Mouse (Mus musculus): ENCODE measurements around the gene Nav2.

The Nav2 gene

GRCm38 (mm10) chr7:49553236-49553981, 644.9 kb downstream of the Nav2 start:
- CTCF ChIA-PET: no interaction called here

DNA sequence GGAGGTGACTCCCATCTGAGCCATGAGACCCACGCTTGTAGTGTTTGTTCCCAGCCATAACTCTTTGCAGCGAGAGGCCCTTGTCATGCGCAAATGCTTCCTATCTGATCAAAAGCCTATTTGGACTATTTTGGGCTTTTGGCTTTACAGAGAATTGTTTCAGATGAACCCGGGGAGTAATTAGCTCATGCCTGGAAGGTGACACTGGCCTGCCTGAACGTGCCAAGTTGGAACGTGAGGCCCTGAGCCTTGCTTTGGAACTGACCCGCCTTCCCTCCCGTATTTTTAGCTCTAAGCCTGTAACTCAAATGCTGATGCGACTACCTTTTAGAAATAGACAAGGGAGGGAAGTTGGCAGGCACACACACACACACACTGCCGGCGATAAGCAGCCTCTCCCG, 649.7 kb downstream of the Nav2 start:
- CTCF ChIA-PET: no interaction called here

DNA sequence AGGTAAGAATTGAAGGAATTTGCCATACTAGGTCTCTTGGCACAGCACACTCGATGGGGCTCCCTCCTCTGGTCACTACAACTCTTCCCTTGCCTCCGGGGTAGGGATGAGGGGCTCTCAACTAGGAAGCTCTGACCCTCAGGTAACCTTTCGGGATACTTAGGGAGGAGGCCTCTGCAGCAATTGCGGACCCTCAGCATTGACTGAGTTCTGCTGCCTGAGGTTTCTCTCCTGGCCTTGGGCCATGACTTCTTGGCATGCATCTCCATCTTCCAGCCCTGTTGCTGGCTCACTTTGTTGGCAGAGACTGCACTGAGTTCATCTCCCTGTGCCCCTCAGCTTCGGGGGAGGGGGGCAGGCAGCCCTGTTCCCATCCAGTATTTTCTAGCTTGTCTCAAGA, 650.4 kb downstream of the Nav2 start:
- CTCF ChIA-PET: no interaction called here

- CTCF ChIA-PET: no interaction called here
Observed at GRCm38 (mm10) chr7:49560012-49560411, 651.5 kb downstream of the Nav2 start.

DNA sequence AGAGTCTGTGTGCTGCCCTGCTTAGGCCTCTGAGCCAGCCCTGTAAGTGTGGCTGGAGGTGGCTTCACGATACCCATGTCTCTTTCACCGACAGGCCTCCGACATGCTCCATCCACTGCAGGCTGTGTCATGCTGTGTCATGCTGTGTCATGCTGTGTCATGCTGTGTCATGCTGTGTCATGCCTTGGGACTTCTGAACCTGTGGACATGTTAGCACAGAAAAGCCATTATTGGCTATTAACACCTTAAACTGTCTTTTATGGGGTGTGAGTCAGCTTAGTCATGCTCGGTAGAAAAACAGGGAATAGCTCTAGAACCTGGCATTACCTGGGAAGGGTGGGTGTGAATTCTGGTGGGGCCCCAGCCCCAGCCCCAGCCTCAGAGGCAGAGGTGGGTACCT, 653.9 kb downstream of the Nav2 start:
- CTCF ChIA-PET: no interaction called here

DNA sequence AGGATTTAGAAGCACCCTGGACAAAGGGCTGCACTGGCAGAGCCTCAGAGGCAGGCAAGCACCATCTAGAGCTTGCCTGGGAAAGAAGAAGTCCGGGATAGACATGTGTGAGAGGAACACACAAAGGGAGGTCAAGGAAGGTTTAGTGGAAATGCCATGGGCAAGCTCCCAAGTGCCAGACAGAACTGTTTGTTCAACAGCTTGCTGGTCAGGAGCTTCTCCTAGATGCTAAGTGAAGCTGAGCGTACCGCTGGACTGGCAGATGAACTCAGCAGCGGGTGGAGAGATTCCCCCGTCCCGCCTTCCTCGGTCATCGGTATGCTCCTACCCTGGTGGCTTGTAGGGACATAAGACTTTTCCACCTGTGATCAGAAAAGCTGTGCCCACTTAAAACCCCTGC, 654.3 kb downstream of the Nav2 start:
- CTCF ChIA-PET: no interaction called here

- CTCF ChIA-PET: no interaction called here
Observed at GRCm38 (mm10) chr7:49565084-49565483, 656.6 kb downstream of the Nav2 start.

DNA sequence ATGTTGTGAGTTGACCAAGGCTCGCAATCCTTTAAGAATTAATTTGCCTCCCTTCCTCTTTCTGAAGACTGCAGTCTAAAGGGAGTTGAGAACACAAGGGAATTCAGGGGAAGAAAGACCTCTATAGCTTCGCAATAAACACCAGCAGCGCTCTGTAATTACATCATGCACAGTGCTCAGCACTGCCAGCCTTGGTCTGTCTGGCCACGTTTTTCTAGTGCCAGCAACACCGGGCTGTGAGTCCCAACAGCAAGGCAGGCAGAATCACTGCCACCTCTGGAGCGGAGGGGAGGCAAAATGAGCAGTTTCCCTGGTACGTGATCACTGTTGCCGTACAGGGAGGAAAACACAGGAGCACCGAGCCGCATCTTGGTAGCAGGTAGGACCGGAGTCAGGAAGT, 657.3 kb downstream of the Nav2 start:
- CTCF ChIA-PET: no interaction called here

GRCm38 (mm10) chr7:49567346-49568034, 659.0 kb downstream of the Nav2 start:
- CTCF ChIA-PET: no interaction called here

DNA sequence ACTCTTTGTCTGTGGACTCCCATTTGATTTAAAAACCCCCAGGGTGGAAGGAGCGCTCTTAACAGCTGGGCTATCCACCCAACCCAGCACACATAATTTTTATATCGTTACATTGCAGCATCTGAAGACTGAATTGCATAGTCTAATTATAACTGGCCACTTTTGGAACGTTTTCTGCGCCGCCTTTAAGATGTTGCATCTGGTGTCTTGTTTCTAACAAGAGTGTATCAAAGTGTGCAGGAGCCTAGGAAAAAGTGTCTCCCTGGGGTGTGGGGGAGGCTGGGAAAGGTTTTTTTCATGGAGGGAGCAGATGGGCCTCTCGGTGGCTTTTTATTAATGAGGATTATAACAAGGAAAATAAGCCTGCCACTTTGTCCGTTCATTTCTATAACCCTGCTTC, 661.1 kb downstream of the Nav2 start:
- CTCF ChIA-PET: interaction anchor here (0.9 kb wide), 1 partner anchor 396 kb away, joined by 3 read pairs; no protein-coding TSS in a partner anchor

DNA sequence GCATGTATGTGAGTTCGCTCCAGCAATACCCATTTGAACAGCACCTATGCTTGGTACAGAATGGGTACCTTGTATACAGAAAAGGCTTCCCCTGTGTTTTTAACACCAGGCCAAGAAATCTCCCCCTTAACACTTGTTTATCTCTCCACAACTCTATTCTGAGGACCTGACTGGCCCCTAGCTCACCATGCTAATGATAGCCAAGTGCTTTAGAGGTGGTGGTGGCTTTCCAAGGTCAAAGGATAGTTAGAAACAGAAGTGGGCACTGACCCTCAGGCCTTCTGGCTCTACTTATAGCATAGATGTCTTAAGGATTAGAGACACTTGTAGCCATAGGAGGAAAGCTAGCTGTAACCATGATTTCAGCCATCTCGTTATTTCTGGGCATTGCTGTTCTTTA, 663.1 kb downstream of the Nav2 start:
- CTCF ChIA-PET: no interaction called here

DNA sequence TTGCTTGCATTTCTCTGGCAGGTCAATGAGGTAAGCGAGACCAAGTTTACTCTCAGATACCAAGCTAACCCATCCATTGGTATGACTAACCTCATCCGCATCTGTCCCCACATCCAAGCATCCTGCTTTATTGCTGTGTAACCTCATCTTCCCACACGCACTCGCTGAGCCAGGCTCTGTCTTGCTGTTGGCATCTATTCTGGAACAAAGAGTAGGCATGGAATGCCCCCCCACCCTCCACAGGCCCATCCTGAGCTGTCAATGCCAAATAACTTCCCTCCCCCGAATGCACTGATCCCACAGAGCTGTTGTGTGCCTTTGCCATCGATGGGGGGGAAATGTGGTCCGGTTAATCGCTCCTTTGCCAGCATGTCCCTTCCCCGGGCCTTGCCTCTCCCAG, 666.7 kb downstream of the Nav2 start:
- CTCF ChIA-PET: no interaction called here

DNA sequence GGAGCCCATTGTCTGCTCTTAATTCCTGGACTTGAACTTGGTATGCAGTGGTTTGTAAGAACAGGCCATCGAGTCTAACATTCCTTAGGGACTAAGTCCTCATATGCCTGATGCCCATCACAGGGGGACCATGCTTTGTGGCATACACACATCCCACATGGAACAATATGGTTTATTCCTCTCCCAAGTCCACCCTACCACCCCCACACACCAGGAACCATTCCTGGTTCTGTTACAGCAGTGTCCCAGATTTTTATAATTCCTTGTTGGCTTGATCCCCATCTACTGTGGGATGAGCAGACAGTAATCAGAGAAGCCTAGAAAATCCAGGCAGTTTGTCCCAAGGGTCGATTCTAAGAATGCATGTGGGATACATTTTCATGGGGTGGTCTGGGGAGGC, 668.6 kb downstream of the Nav2 start:
- CTCF ChIA-PET: no interaction called here

- CTCF ChIA-PET: no interaction called here
Observed at GRCm38 (mm10) chr7:49581951-49582350, 673.4 kb downstream of the Nav2 start.

DNA sequence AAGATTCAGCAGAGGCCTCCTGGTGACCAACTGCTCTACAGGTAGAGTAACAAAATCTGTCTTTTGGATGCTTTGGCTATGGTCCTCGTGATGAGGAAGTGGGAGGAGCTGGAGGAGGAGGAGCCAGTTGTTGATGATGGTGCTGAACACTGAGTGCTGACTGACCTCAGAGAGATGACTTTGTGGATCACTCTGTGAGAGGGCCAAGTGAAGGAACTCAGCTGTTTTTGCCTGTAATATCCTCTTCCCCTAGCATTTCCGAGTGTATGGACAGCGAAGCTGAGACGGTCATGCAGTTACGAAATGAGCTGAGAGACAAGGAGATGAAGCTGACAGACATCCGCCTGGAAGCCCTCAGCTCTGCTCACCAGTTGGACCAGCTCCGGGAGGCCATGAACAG, 674.0 kb downstream of the Nav2 start:
- CTCF ChIA-PET: no interaction called here

DNA sequence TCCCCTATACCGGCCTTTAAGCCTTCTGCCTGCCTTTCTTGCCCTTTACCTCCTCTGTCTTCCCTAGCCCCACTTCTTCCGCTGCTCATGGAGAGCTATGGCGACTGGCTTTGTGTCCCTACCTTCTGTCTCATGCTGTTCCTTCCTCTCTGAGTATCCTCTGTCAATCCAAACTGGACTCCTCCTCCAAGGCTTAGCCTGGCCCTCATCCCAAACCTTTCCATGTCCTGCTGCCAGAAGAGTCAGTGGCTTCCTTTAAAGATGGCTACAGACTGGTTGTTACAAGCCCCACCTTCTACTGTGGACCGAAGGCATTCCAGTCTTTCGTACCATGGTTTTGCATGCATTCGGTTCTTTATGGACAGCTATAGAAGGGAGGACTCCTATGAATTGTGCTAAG, 674.7 kb downstream of the Nav2 start:
- CTCF ChIA-PET: no interaction called here

DNA sequence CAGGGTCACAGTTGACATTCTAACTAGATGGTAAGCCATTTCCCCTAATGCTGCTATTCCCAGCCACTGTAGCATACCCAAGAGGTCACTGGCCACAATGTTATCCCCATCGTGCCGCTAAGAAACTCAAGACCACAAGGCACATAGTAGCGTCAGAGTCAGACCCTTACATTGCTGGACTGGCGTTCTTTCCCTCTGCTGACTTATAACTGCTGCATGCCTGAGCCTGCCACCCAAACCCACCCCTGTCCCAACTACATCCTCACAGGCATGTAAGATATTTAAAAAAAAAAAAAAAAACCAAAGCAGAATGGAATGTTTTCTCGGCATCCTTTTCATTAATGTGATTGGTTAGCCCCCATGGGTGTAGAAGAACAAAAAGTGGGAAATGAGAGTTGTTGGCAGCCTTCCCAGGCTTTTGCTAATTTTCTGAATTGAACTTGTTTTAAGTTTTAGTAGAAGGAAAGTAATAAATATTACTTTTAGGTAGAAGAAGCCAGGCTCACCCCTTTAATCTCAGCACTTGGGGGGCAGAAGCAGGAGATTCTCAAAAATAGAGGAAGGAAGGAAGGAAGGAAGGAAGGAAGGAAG, 678.1 kb downstream of the Nav2 start:
- CTCF ChIA-PET: no interaction called here

- CTCF ChIA-PET: no interaction called here
Observed at GRCm38 (mm10) chr7:49589635-49590034, 681.1 kb downstream of the Nav2 start.

GRCm38 (mm10) chr7:49597776-49598175, 689.3 kb downstream of the Nav2 start:
- CTCF ChIA-PET: no interaction called here

DNA sequence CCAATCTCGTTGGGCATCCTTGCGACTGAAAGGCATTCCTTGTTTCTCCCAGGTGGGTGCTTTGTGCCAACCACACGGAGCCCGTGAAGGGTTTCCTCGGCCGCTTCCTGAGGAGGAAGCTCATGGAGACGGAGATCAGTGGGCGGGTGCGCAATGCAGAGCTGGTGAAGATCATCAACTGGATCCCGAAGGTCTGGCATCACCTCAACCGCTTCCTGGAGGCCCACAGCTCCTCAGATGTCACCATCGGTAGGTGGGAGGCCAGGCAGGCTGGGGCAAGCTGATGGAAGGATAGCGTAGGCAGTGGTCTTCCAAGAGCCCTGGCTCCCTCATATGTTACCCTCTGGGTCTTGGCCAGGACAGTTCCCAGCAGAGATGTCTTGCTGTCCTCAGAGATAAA, 689.7 kb downstream of the Nav2 start:
- CTCF ChIA-PET: no interaction called here

DNA sequence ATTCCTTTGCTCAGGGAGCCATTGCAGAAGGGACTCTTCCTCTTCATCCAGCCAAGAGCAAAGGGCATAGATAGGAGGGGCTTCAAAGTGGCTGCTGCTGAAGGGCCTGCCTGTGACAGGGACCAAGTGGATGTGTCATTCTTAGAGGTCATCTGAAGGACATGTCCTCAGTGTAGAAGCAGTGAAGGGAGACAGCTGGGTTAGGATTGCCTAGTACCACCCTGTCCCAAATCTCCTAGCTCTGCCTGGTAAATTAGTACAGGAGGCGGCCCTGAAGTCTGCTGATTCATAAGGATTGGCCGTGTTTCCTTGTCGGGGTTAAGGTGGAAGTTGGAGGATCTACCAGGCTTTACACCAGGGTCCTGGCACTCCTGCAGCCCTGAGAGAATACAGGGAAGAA, 691.4 kb downstream of the Nav2 start:
- CTCF ChIA-PET: interaction anchor here (1.0 kb wide), 1 partner anchor 153 kb away, joined by 3 read pairs; no protein-coding TSS in a partner anchor

DNA sequence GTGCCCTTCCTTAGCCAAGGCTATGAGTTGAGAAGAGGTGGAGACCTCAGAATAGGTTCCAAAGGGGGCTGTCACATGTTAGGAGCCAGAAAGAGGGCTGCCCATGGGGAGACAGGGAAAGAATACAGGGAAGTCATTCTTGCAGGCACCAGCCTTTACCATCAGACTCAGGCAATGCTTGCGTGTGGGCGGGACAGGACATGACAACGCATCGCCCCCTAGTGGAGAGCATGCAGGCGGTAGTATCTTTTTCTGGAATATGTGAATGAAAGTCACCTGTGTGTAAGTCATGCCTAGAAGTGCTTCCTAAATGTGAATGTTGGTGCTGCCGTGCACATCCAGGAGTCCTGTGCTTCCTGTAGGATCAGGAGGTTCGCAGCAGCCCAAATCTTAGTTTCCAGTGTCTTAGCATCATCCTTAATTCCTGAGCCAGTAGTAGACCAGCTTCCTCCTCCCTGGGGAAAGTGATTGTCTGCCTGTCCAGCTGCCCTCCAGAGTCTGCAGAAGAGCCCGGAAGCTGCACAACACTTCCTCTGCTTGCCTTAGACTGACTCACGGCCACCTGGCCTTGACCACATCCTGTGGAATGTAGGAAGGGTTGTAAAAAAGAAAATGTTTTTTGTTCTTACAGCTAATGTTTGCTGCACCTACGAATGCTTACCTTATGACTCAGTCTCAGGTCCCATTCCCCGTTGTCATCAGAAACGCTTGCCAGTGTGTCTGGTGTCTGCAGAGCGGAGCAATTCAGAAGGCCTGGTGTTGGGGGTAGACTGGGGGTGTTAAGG, 692.9 kb downstream of the Nav2 start:
- CTCF ChIA-PET: interaction anchor here (0.7 to 1.0 kb wide), 2 partner anchors 23 to 152 kb away, joined by 3 read pairs; no protein-coding TSS in a partner anchor

GRCm38 (mm10) chr7:49604244-49604643, 695.7 kb downstream of the Nav2 start:
- CTCF ChIA-PET: no interaction called here

Measured in spleen, embryonic (tissue).